12 mouse cellular contexts compared by ENCODE assay signal in the genomic region with DNA sequence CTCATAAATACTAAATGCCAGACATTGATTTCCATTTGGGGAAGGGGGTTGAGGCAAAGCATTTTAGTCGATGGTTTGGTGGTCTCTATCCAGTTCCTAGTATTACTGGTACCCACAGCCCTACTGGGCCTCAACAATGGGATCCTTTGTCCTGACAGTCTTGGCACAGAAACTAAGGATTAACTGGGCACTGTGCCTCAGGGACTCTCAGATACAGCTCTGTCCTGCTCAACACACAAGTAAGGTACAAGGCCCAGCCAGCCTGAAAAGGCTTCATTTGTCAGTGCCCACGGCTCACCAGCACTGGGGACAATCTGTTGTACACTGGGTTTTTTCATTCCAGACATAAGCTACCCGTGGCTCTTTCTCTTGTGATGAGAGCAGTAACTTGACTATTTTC.
A peak's percentile ranks its signal among the peaks of the same experiment; 100 is the strongest.
DNase-seq lines count a peak whose midpoint lies in the region; ATAC-seq lines count a peak whose summit lies in the region.
"Had no signal": no experiment of that assay in that cellular context is flagged by ENCODE, and none has a peak within 500 bp of the region (broad histone marks: within the 10 kb centered on the region; RNA-seq: fewer than 3 reads in every experiment).

No protein-coding gene starts in this region.

- ATAC-seq in hindbrain, embryonic 12.5 days (ENCODE audit: low FRiP score): peak; percentile 71
- no peak for ATAC-seq in hindbrain, embryonic 11.5 days (ENCODE audit: low FRiP score)
- ATAC-seq in kidney, embryonic 15.5 days (replicated peaks; ENCODE audit: low FRiP score): no peak
- ATAC-seq: CD4-positive, CD25-positive, alpha-beta regulatory T cell, adult 4 months; inflammation-experienced regulatory T-cells, adult 6 months had no signal

- 44% methylated on average over 3 of the region's 3 CpGs for WGBS in hindbrain, embryonic 12.5 days
- WGBS in hindbrain, embryonic 11.5 days: 72% methylated on average over 3 of the region's 3 CpGs
- 72% methylated on average over 3 of the region's 3 CpGs for WGBS in kidney, embryonic 15.5 days
- WGBS in heart, embryonic 10.5 days: 75% methylated on average over 3 of the region's 3 CpGs

- H3K4me3 ChIP-seq in hindbrain, embryonic 12.5 days: no peak overlapping the region
- no peak overlapping the region for H3K4me3 ChIP-seq in hindbrain, embryonic 11.5 days (ENCODE audit: low read depth, low read length)
- no peak overlapping the region for H3K4me3 ChIP-seq in kidney, embryonic 15.5 days (replicated peaks)
- no peak overlapping the region for H3K4me3 ChIP-seq in heart, embryonic 10.5 days

- no peak overlapping the region for H3K9ac ChIP-seq in hindbrain, embryonic 12.5 days
- no peak overlapping the region for H3K9ac ChIP-seq in hindbrain, embryonic 11.5 days (ENCODE audit: low read depth, low read length)
- no peak overlapping the region for H3K9ac ChIP-seq in kidney, embryonic 15.5 days

- no peaks in the 10 kb centered on the region for H3K9me3 ChIP-seq in hindbrain, embryonic 12.5 days (replicated peaks)
- H3K9me3 ChIP-seq in hindbrain, embryonic 11.5 days (ENCODE audit: control insufficient read depth, low read length): no peaks in the 10 kb centered on the region
- H3K9me3 ChIP-seq in kidney, embryonic 15.5 days (replicated peaks): no peaks in the 10 kb centered on the region
- no peaks in the 10 kb centered on the region for H3K9me3 ChIP-seq in heart, embryonic 10.5 days

- intact Hi-C loops in gastrocnemius, postnatal 36 days (cut with DNase I): no loop called here

- no peak overlapping the region for H3K4me2 ChIP-seq in hindbrain, embryonic 12.5 days (replicated peaks)
- H3K4me2 ChIP-seq in hindbrain, embryonic 11.5 days (replicated peaks; ENCODE audit: low read depth, low read length): no peak overlapping the region
- no peak overlapping the region for H3K4me2 ChIP-seq in kidney, embryonic 15.5 days
- H3K4me2 ChIP-seq: liver, embryonic 11.5 days had no signal

- no peak for DNase-seq in hindbrain, embryonic 11.5 days (ENCODE audit: low spot score)
- peak; percentile 17 to 29 for DNase-seq in frontal cortex, postnatal 14 days (ENCODE audit: low spot score in 2 of 2)
- DNase-seq in left cerebral cortex, adult 8-10 months (ENCODE audit: low spot score in 2 of 2): peak; percentile 2 to 46
- peak; percentile 66 to 81 for DNase-seq in right cerebral cortex, postnatal 10 days (ENCODE audit: low spot score in 2 of 2)
- no peak for DNase-seq in gastrocnemius, postnatal 36 days
- no peak for DNase-seq in heart, embryonic 10.5 days (ENCODE audit: low spot score)
- DNase-seq: gastrocnemius, postnatal 10 days had no signal

- H3K36me3 ChIP-seq in hindbrain, embryonic 12.5 days: no peaks in the 10 kb centered on the region
- no peaks in the 10 kb centered on the region for H3K36me3 ChIP-seq in hindbrain, embryonic 11.5 days (ENCODE audit: control insufficient read depth, insufficient read depth, low read length)
- no peaks in the 10 kb centered on the region for H3K36me3 ChIP-seq in kidney, embryonic 15.5 days
- no peaks in the 10 kb centered on the region for H3K36me3 ChIP-seq in heart, embryonic 10.5 days

- H3K27ac ChIP-seq in hindbrain, embryonic 12.5 days: 0 out of 2 replicates have a peak overlapping the region, but pooled peaks have one; percentile 17
- H3K27ac ChIP-seq in hindbrain, embryonic 11.5 days (ENCODE audit: low read depth, low read length): no peak overlapping the region
- no peak overlapping the region for H3K27ac ChIP-seq in kidney, embryonic 15.5 days
- no peak overlapping the region for H3K27ac ChIP-seq in heart, embryonic 10.5 days

- no peaks in the 10 kb centered on the region for H3K4me1 ChIP-seq in hindbrain, embryonic 12.5 days
- H3K4me1 ChIP-seq in hindbrain, embryonic 11.5 days (replicated peaks; ENCODE audit: control insufficient read depth, insufficient read depth, low read length): no peaks in the 10 kb centered on the region
- H3K4me1 ChIP-seq in kidney, embryonic 15.5 days: no peaks in the 10 kb centered on the region
- no peaks in the 10 kb centered on the region for H3K4me1 ChIP-seq in heart, embryonic 10.5 days

- no peaks in the 10 kb centered on the region for H3K27me3 ChIP-seq in hindbrain, embryonic 12.5 days
- no peaks in the 10 kb centered on the region for H3K27me3 ChIP-seq in hindbrain, embryonic 11.5 days (ENCODE audit: control insufficient read depth, insufficient read depth, low read length)
- H3K27me3 ChIP-seq in kidney, embryonic 15.5 days: no peaks in the 10 kb centered on the region
- H3K27me3 ChIP-seq in heart, embryonic 10.5 days (ENCODE audit: insufficient read depth, poor library complexity, severe bottlenecking): no peaks in the 10 kb centered on the region

Comparison
In these comparisons a context has a peak if more than half of its experiments do, and no peak if none do; other contexts are left out.
1. DNase-seq: peak in frontal cortex, postnatal 14 days (2 of 2), left cerebral cortex, adult 8-10 months (2 of 2) and right cerebral cortex, postnatal 10 days (2 of 2); none in hindbrain, embryonic 11.5 days (single experiment), gastrocnemius, postnatal 36 days (0 of 2) and heart, embryonic 10.5 days (single experiment).